Mouse (Mus musculus) brown adipose tissue, adult 24 weeks (tissue): ENCODE results near the gene Ptpn1. TPM values are rescaled to one million over a fixed set of nuclear protein-coding genes. Genes with fewer than 3 reads are reported as not detected.

Experiments used
- H3K27ac ChIP-seq: fragments of 200-500 bp; replicated peaks from 2 replicates; pipeline ENCODE4 v1.5.1; 2012; ENCODE audit warnings: low read depth, mild to moderate bottlenecking, low read length
- H3K4me1 ChIP-seq: fragments of 200-500 bp; 2 replicates; pipeline ENCODE4 v1.6.1; 2012; ENCODE audit warnings: low read length, mixed read lengths; ENCODE audit not compliant: control insufficient read depth, insufficient read depth, insufficient read length
- H3K4me3 ChIP-seq: fragments of 200-500 bp; 2 replicates; pipeline ENCODE4 v1.5.1; 2012; ENCODE audit warnings: low read depth, mild to moderate bottlenecking, low read length, moderate library complexity; ENCODE audit not compliant: insufficient read depth
- polyA plus RNA-seq: library from polyadenylated mRNA; stranded (reverse); fragments of >200 nt; gene quantifications from 2 replicates; pipeline ENCODE4 v1.2.4, GENCODE M21; 2012; ENCODE audit not compliant: missing spikeins, insufficient read depth, insufficient read length

The Ptpn1 gene
- polyA plus RNA-seq, 1 experiment: 16.2 TPM

- H3K4me3 ChIP-seq: peak overlapping the region; percentile 98
- H3K27ac ChIP-seq: no peak overlapping the region
- peaks cover 21% of the 10 kb centered on the region for H3K4me1 ChIP-seq
Observed at GRCm38 (mm10) chr2:167932727-167933231, 922 bp downstream of the Ptpn1 start.

- Histone ChIP-seq H3K27ac (no peak overlapping the region), H3K4me1 (peaks cover 21% of the 10 kb centered on the region), H3K4me3 (peak overlapping the region; percentile 98)
Observed at GRCm38 (mm10) chr2:167933397-167933796, 1.5 kb downstream of the Ptpn1 start.

DNA sequence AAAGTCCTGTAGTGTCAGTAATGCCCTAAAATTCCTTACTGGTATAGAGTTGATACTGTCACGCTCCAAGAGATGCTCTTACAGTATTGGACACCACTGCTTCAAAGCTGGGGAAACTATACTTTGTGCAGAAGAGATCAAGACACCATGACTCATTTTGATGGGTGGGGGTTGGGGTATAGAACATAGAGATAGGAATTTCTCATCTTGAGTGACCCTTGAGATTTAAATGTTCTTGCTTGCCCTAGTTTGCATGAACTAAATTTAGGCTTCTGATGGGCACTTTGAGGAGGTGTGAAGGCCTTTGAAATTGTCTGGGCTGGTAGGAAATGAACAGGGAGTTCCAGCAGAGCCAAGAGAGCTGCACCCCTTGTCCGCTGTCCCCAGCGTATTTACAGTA, 4.1 kb downstream of the Ptpn1 start:
- peaks cover 24% of the 10 kb centered on the region for H3K4me1 ChIP-seq
- H3K27ac ChIP-seq: no peak overlapping the region
- H3K4me3 ChIP-seq: no peak overlapping the region

DNA sequence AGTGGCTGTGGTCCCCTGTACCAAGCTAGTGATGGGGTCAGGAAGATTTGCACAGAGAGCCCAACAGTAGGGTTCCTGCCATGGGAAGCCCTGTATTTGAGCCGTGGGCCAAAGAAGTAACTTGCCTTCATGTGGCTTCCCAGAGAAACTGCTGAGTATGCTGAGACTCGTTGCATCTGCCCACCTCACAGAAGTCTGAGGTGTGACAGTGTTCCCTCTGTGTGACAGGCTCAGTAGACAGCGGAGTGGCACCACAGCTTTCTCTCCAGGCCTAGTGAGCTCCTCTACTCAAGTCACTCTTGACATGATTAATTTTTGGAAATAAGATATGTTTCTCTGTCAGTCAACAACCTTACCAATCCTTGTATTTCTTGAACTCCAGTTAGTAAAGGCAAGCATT, 6.9 kb downstream of the Ptpn1 start:
- Histone ChIP-seq H3K4me1 (peaks cover 30% of the 10 kb centered on the region), H3K27ac (no peak overlapping the region), H3K4me3 (no peak overlapping the region)

DNA sequence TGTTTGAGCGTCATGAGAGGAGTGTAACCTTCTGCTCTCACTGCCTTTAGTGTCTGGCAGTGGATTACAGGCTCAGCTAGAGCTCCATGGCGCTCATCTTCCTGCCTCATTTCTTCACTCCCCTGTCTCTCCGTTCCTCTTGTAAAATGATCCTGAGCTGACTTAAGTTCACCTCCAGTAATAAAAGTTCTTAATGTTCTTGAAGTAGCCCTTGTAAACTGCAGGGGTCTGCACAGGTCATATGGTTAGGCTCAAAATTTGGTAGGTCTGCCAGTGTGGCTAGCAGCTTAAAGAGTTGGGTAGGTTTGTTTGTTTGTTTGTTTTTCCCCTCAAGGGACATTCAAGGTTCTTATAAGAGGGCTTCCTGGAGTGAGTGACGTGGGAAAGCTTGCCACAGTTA, 7.3 kb downstream of the Ptpn1 start:
- H3K4me1 ChIP-seq: peaks cover 32% of the 10 kb centered on the region
- H3K4me3 ChIP-seq: no peak overlapping the region
- no peak overlapping the region for H3K27ac ChIP-seq

GRCm38 (mm10) chr2:167939632-167940399, 8.0 kb downstream of the Ptpn1 start:
- Histone ChIP-seq H3K4me1 (peaks cover 38% of the 10 kb centered on the region), H3K27ac (no peak overlapping the region), H3K4me3 (no peak overlapping the region)

GRCm38 (mm10) chr2:167940636-167941035, 8.8 kb downstream of the Ptpn1 start:
- H3K4me1 ChIP-seq: peaks cover 44% of the 10 kb centered on the region
- H3K4me3 ChIP-seq: no peak overlapping the region
- no peak overlapping the region for H3K27ac ChIP-seq

GRCm38 (mm10) chr2:167941320-167941719, 9.5 kb downstream of the Ptpn1 start:
- H3K4me1 ChIP-seq: peaks cover 42% of the 10 kb centered on the region
- H3K27ac ChIP-seq: no peak overlapping the region
- H3K4me3 ChIP-seq: no peak overlapping the region

GRCm38 (mm10) chr2:167941745-167942176, 9.9 kb downstream of the Ptpn1 start:
- H3K27ac ChIP-seq: peak overlapping the region; percentile 59
- H3K4me1 ChIP-seq: peaks cover 42% of the 10 kb centered on the region
- H3K4me3 ChIP-seq: no peak overlapping the region

DNA sequence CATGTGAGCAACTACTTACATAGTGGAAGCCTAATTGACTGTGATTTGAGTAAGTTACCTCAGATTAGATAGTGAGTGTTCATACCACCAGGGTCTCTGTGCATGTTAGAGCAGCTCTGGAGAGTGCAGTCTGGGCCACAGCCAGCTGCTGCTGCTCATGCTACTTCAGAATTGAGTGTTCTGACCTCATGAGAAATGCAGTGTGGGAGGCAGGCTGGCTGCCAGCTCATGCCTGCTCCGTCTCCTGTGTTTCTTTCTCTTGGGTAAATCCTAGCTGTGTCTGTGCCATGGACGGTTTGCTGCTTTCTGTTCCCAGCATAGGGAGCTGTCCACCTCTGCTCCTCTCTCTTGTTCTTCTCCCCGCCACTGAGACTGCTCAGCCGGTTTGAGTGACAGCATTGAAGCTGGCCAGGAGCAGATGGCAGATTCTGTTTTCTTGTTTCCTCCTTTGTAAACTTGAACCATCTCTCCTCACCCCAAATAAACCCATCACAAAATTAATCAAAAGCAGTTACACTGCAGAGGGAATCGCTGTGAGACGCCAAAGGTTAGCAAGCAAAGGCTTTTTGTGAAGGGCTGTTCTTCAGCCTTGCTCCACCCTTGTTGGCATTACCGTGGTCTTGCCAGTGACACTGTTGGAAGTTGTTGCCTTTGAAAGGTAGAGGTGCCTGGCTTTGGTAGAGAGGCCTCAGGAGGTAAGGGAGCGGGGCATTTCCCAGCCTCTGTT, 10.5 kb downstream of the Ptpn1 start:
- peak overlapping the region; percentile 59 for H3K27ac ChIP-seq

DNA sequence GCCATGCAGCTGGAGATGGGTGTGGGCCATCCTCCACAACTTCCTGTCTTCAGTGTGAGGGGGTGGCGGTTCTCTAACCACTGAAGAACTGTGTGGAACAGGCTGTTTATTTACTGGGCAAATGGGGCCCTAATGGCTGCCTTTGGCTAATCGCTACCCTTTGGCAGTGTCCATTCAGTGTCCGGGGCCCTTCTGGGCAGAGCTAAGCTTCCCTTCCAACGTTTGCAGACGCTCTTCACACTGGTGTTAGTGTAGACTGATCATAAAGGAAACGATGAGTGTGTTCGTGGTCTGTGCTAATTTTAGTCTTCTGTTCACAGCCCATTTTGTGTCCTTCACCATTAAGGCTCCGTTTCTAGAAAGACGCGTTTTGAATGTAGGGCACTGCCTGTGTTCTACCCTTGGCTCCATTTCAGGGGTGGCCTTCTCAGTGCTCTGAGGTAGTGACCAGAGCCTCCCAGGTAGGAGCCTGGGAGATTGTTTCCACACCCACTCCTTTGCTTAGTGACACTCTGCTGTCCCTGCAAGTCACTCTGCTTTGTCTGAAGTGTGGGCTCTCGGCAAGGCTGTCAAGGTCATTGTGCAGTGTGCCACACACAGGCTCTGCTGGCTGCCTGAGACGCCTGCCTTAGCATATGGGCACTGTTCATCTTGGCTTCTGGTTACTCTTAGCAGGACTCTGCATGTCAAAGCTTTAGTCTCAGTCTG, 11.2 kb downstream of the Ptpn1 start:
- peaks cover 45% of the 10 kb centered on the region for H3K4me1 ChIP-seq
- peak overlapping the region; percentile 25; the same call in 1 of the 2 replicates for H3K4me3 ChIP-seq
- peak overlapping the region; percentile 59 for H3K27ac ChIP-seq

More for the DNA sequence above, 10.5 kb downstream of the Ptpn1 start:
- H3K4me1 ChIP-seq: peaks cover 42% of the 10 kb centered on the region
- H3K4me3 ChIP-seq: no peak overlapping the region; the same call in 1 of the 2 replicates

DNA sequence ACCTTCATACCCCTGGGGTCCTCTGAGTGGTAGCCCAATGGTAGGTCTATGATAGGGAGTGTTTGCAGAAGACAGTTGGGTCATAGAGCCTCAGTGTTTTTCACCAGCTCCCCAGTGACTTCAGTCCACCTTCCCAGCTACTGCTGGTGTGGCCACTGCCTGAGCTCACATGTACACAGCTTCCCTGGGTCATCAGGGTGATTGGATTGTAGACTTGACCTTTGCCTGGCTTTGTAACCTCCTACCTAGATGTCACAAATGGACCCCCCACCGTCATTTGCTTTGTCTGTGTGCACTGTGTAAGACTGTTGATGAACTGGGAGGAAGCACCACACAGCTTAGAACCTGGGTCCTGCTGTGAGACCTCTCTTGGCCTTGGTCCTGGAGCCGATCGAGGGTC, 12.3 kb downstream of the Ptpn1 start:
- Histone ChIP-seq H3K27ac (no peak overlapping the region), H3K4me3 (no peak overlapping the region), H3K4me1 (peaks cover 56% of the 10 kb centered on the region)

DNA sequence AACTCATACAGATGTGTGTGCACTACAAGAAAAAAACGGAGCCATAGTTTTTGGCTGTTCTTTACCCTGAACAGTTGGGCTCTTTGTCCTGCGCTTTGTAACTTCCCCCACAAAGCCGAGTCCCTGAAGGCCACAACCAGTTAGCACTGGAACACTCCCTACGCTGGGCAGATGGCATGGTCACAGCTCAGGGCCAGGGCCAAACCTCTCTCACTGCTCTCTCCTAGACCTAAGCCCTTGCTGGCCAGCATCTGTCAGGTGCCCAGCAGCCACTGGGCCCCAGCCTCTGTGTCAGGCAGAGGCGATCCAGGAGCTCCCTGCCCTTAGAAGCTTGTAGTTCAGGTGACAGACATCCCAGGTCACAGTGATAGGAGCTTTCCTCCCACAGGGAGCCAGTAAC, 13.6 kb downstream of the Ptpn1 start:
- Histone ChIP-seq H3K27ac (no peak overlapping the region), H3K4me3 (no peak overlapping the region)

GRCm38 (mm10) chr2:167947251-167947650, 15.4 kb downstream of the Ptpn1 start:
- peaks cover 71% of the 10 kb centered on the region for H3K4me1 ChIP-seq
- H3K27ac ChIP-seq: no peak overlapping the region
- H3K4me3 ChIP-seq: no peak overlapping the region

More for the DNA sequence above, 13.6 kb downstream of the Ptpn1 start:
- H3K4me1 ChIP-seq: peaks cover 65% of the 10 kb centered on the region

GRCm38 (mm10) chr2:167948047-167948446, 16.2 kb downstream of the Ptpn1 start:
- H3K4me3 ChIP-seq: no peak overlapping the region
- peaks cover 63% of the 10 kb centered on the region for H3K4me1 ChIP-seq
- 0 out of 2 replicates have a peak overlapping the region, but pooled peaks have one; percentile 67 for H3K27ac ChIP-seq
